Mouse (Mus musculus) embryonic facial prominence, embryonic 12.5 days (tissue): ENCODE results near the gene Ckap4. TPM values are rescaled to one million over a fixed set of nuclear protein-coding genes. Genes with fewer than 3 reads are reported as not detected.
"Not testable (repeated sequence)": the region's sequence is repeated elsewhere in the genome, so short reads cannot be mapped to it uniquely, and the experiment has no call there.

ENCODE experiments used
- ATAC-seq: fragments of 200-750 bp; cut with Nextera tagmentation; 2 replicates; pipeline ENCODE4 v1.8.0; 2017; ENCODE audit not compliant: insufficient number of reproducible peaks, insufficient read depth, low FRiP score, low TSS enrichment
- H3K27ac ChIP-seq: fragments of 300-500 bp; sonication (generic); 2 replicates; pipeline ENCODE4 v1.5.1; 2016; ENCODE audit warnings: mild to moderate bottlenecking
- H3K27me3 ChIP-seq: fragments of 300-500 bp; sonication (generic); 2 replicates; pipeline ENCODE4 v1.6.1; 2016; ENCODE audit warnings: mild to moderate bottlenecking, moderate library complexity
- H3K36me3 ChIP-seq: fragments of 300-500 bp; sonication (generic); 2 replicates; pipeline ENCODE4 v1.6.1; 2016; ENCODE audit warnings: mild to moderate bottlenecking
- H3K4me1 ChIP-seq: fragments of 300-500 bp; sonication (generic); 2 replicates; pipeline ENCODE4 v1.6.1; 2016
- H3K4me2 ChIP-seq: fragments of 300-500 bp; sonication (generic); replicated peaks from 2 replicates; pipeline ENCODE4 v1.6.1; 2016; ENCODE audit warnings: mild to moderate bottlenecking, moderate library complexity
- H3K4me3 ChIP-seq: fragments of 300-500 bp; sonication (generic); 2 replicates; pipeline ENCODE4 v1.5.1; 2016; ENCODE audit warnings: mild to moderate bottlenecking
- H3K9ac ChIP-seq: fragments of 300-500 bp; sonication (generic); 2 replicates; pipeline ENCODE4 v1.6.1; 2016; ENCODE audit warnings: mild to moderate bottlenecking, moderate library complexity
- H3K9me3 ChIP-seq: fragments of 300-500 bp; sonication (generic); 2 replicates; pipeline ENCODE4 v1.6.1; 2016; ENCODE audit warnings: mild to moderate bottlenecking, moderate library complexity
- WGBS: fragments of 180-500 bp; shearing (Covaris S2); methylation state at CpG from one replicate; pipeline ENCODE4 v1.1.7; 2016; 5-methylcytosine and 5-hydroxymethylcytosine counted together
- polyA plus RNA-seq: library from polyadenylated mRNA; unstranded; fragments of >200 nt; fragmentation: Nextera tagmentation; extraction: Ambion mirVana; gene quantifications from 2 replicates; pipeline ENCODE4 v1.2.1, GENCODE M21; 2016

The Ckap4 gene
- polyA plus RNA-seq, 1 experiment from 2014 or later: 117 TPM

DNA sequence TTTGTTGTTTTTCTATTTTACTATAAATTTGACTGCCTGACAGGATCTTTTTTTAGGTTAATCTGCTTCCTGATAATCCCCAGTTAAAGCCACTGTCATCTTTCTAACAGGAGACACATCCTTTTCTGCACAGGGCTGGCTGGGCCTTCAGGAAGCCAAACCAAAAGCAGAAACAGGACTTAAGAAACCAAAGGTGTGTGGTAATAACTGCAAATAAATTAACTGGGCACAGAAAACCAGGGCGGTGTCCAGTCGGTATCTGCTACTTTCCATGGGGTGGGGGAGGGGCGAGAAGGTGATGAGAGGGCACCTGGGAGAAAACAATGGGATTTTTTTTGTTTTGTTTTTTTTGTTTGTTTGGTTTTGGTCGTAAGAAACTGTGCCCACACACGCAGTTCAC, 6.8 kb downstream of the Ckap4 start:
- H3K9me3 ChIP-seq: no peaks in the 10 kb centered on the region
- H3K4me3 ChIP-seq: no peak overlapping the region
- WGBS: 88% methylated on average over 5 of the region's 5 CpGs
- H3K9ac ChIP-seq: no peak overlapping the region
- H3K27ac ChIP-seq: no peak overlapping the region
- H3K4me2 ChIP-seq: no peak overlapping the region
- no peaks in the 10 kb centered on the region for H3K27me3 ChIP-seq
- H3K4me1 ChIP-seq: peaks cover 28% of the 10 kb centered on the region
- peaks cover 51% of the 10 kb centered on the region for H3K36me3 ChIP-seq
- ATAC-seq: no peak

- no peak overlapping the region for H3K9ac ChIP-seq
- H3K4me3 ChIP-seq: no peak overlapping the region
- H3K4me1 ChIP-seq: peaks cover 22% of the 10 kb centered on the region
- no peak overlapping the region for H3K4me2 ChIP-seq
- no peak for ATAC-seq
- H3K27me3 ChIP-seq: no peaks in the 10 kb centered on the region
- WGBS: 65% methylated on average over 10 of the region's 10 CpGs
- no peak overlapping the region for H3K27ac ChIP-seq
- no peaks in the 10 kb centered on the region for H3K9me3 ChIP-seq
- H3K36me3 ChIP-seq: peaks cover 51% of the 10 kb centered on the region
Measured at GRCm38 (mm10) chr10:84526488-84526887, 7.4 kb downstream of the Ckap4 start.

GRCm38 (mm10) chr10:84523682-84524081, 10.2 kb downstream of the Ckap4 start:
- no peak for ATAC-seq
- Histone ChIP-seq H3K9me3 (no peaks in the 10 kb centered on the region), H3K36me3 (peaks cover 36% of the 10 kb centered on the region)

DNA sequence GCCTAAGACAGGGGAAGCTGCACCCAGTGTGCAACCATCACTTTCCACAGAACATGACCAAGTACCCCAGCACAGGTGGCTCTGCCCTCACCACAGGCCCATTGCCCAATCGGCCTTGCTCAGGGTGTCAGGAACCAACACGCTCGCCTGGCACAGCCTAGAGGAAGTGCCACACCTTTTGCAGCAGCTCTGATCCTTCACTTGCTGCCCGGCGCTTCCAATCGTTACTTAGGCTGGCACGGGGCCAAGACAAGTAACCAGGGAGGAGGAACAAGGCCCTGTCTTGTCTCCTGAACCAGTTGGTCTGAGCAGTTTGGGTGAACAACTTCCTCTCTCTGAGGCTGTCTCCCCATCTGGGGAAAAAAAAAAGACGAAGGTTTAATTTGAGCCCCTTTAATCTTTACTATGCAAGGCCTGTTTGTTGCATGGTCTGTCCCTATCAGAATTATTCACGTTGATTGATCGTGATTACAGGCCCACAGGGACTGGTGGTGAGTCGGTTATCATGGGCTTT, 17.4 kb downstream of the Ckap4 start:
- H3K9me3 ChIP-seq: no peaks in the 10 kb centered on the region
- no peak for ATAC-seq
- 69% methylated on average over 11 of the region's 11 CpGs for WGBS

More at GRCm38 (mm10) chr10:84523682-84524081, 10.2 kb downstream of the Ckap4 start:
- Histone ChIP-seq H3K4me3 (no peak overlapping the region), H3K4me2 (no peak overlapping the region), H3K9ac (no peak overlapping the region), H3K27ac (no peak overlapping the region), H3K4me1 (no peaks in the 10 kb centered on the region), H3K27me3 (no peaks in the 10 kb centered on the region)
- 59% methylated on average over 10 of the region's 10 CpGs for WGBS

DNA sequence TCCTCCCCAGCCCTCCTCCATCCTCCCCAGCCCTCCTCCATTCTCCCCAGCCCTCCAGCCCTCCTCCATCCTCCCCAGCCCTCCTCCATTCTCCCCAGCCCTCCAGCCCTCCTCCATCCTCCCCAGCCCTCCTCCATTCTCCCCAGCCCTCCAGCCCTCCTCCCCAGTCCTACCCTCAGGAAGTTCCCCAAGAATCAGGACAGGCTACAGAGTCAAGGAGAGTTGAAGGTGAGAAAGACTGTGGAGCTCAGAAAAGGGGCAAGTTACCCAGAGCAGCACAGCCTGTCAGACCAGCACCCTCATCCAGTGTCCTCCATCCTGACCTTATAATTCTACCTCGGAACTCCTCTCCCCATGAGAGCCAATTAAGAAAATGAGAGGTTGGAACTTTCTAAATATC, 17.9 kb downstream of the Ckap4 start:
- WGBS: 62% methylated on average over 1 of the region's 1 CpGs

More for the DNA sequence above, 17.4 kb downstream of the Ckap4 start:
- Histone ChIP-seq H3K4me3 (no peak overlapping the region), H3K4me1 (0 out of 2 replicates have a peak, but pooled peaks cover 4% of the 10 kb centered on the region), H3K36me3 (no peaks in the 10 kb centered on the region), H3K27ac (no peak overlapping the region), H3K9ac (no peak overlapping the region), H3K4me2 (no peak overlapping the region), H3K27me3 (no peaks in the 10 kb centered on the region)

DNA sequence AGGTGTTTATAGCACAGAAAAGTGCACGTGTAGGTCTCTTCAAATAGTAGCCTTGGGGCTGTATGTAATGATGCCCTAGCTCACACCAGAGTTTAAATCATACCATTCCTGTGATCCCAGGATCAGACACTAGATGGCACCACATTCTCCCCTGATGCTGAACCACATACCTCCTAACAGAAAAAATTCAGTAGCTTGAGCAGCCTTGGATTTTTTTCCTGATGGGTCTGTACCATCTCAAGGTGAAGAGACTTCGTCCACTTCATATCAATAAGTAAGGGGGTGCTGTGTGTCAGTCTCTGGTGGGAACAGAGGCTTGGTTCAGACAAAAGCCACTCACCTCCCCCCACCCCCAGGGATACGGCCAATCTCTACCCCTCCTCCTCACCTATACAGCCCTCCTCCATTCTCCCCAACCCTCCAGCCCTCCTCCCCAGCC, 18.3 kb downstream of the Ckap4 start:
- no peak overlapping the region for H3K4me2 ChIP-seq
- no peaks in the 10 kb centered on the region for H3K27me3 ChIP-seq
- no peak overlapping the region for H3K4me3 ChIP-seq
- H3K9me3 ChIP-seq: no peaks in the 10 kb centered on the region
- H3K4me1 ChIP-seq: 0 out of 2 replicates have a peak, but pooled peaks cover 4% of the 10 kb centered on the region
- H3K9ac ChIP-seq: no peak overlapping the region
- 35% methylated on average over 3 of the region's 3 CpGs for WGBS
- H3K36me3 ChIP-seq: no peaks in the 10 kb centered on the region
- peak; percentile 54; the same call in 1 of the 2 replicates for ATAC-seq
- H3K27ac ChIP-seq: no peak overlapping the region

More for the DNA sequence above, 17.9 kb downstream of the Ckap4 start:
- ATAC-seq, H3K4me3 ChIP-seq, H3K4me1 ChIP-seq, H3K4me2 ChIP-seq, H3K9me3 ChIP-seq, H3K27me3 ChIP-seq, H3K36me3 ChIP-seq, H3K9ac ChIP-seq, H3K27ac ChIP-seq: not testable (repeated sequence)

GRCm38 (mm10) chr10:84514038-84514578, 19.8 kb downstream of the Ckap4 start:
- no peaks in the 10 kb centered on the region for H3K36me3 ChIP-seq
- no peaks in the 10 kb centered on the region for H3K27me3 ChIP-seq
- no peak overlapping the region for H3K27ac ChIP-seq
- no peak overlapping the region for H3K4me3 ChIP-seq
- no peak overlapping the region for H3K4me2 ChIP-seq
- WGBS: 45% methylated on average over 5 of the region's 5 CpGs
- H3K9me3 ChIP-seq: no peaks in the 10 kb centered on the region
- no peak overlapping the region for H3K9ac ChIP-seq
- no peak for ATAC-seq
- 0 out of 2 replicates have a peak, but pooled peaks cover 4% of the 10 kb centered on the region for H3K4me1 ChIP-seq

DNA sequence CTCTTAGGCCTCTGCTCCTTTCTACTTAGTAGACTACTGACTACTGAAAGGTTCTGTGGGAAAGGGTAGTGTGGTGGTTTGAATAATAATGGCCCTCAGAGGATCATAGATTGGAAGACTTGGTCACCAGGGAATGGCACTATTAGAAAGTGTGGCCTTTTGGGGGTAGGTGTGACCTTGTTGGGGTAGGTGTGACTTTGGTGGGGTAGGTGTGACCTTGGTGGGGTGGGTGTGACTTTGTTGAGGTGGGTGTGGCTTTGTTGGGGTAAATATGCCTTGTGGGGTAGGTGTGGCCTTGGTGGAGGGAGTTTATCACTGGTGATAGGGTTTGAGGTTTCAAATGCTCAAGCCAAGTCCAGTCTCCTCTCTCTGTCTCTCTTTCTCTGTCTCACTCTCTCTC, 21.1 kb downstream of the Ckap4 start:
- 0 out of 2 replicates have a peak, but pooled peaks cover 4% of the 10 kb centered on the region for H3K4me1 ChIP-seq
- no peak overlapping the region for H3K4me2 ChIP-seq
- no peak overlapping the region for H3K27ac ChIP-seq
- no peaks in the 10 kb centered on the region for H3K27me3 ChIP-seq
- no peak for ATAC-seq
- H3K9ac ChIP-seq: no peak overlapping the region
- H3K36me3 ChIP-seq: no peaks in the 10 kb centered on the region
- no peaks in the 10 kb centered on the region for H3K9me3 ChIP-seq
- no peak overlapping the region for H3K4me3 ChIP-seq

DNA sequence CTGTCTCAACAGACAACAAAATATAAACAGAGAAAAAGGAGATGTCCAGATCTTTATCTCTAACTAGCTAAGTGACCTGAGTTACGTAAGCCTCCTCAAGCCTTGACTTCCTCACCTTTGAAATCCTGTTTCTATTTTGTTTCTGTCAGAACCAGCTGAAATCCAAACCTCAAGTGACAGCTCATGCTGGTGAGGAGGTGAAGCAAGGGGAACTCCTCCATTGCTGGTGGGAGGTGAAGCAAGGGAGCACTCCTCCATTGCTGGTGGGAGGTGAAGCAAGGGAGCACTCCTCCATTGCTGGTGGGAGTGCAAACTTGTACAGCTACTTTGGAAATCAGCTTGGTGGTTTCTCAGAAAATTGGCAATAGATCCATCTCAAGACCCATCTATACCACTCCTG, 25.3 kb downstream of the Ckap4 start:
- H3K4me1 ChIP-seq: no peaks in the 10 kb centered on the region
- H3K9me3 ChIP-seq: no peaks in the 10 kb centered on the region
- H3K27ac ChIP-seq: no peak overlapping the region
- H3K27me3 ChIP-seq: no peaks in the 10 kb centered on the region
- no peak overlapping the region for H3K4me3 ChIP-seq
- H3K9ac ChIP-seq: no peak overlapping the region
- no peaks in the 10 kb centered on the region for H3K36me3 ChIP-seq
- WGBS: 76% methylated on average over 1 of the region's 1 CpGs
- no peak for ATAC-seq
- no peak overlapping the region for H3K4me2 ChIP-seq

DNA sequence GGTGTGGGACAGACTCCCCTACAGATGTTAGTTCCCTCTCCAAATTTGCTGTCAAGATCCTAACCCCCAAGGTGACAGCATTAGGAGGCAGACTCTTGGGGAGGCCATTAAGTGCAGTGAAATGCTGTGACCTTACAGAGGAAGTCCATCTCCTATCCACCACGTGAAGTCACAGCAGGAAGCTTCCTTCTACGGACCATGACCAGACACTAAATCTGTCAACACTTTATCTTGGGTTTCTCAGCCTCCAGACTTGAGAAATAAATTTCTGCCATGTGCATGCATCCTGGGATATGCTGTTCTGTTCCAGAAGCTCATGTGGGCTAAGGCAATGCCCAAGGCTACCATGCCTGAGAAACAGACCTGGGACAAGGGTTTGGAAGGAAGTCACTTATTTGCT, 35.0 kb downstream of the Ckap4 start:
- Histone ChIP-seq H3K4me3 (no peak overlapping the region), H3K27me3 (no peaks in the 10 kb centered on the region), H3K36me3 (no peaks in the 10 kb centered on the region), H3K27ac (no peak overlapping the region), H3K9me3 (no peaks in the 10 kb centered on the region), H3K9ac (no peak overlapping the region), H3K4me2 (no peak overlapping the region), H3K4me1 (no peaks in the 10 kb centered on the region)
- no peak for ATAC-seq
- 48% methylated on average over 2 of the region's 2 CpGs for WGBS

DNA sequence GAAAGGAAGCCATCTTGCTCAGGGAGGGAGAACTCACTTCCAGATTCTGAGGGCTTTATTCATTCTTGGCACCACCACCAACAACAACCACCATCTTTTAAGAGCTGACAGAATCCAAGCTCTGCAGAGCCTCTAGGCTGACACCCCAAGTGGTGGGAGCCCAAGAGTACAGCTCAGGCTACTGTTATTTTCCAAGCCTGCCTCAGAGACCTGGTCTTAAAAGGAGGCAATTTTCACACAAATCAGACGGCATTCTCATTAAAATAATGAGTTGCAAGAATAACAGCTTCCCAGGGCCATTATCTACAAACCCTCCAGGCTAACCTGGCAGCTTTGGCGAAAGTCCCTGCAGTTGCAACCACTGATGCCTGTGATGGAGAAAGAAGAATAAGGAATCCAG, 37.1 kb downstream of the Ckap4 start:
- no peak overlapping the region for H3K4me2 ChIP-seq
- no peak overlapping the region for H3K27ac ChIP-seq
- ATAC-seq: no peak
- H3K9ac ChIP-seq: no peak overlapping the region
- H3K27me3 ChIP-seq: no peaks in the 10 kb centered on the region
- no peak overlapping the region for H3K4me3 ChIP-seq
- no peaks in the 10 kb centered on the region for H3K4me1 ChIP-seq
- H3K36me3 ChIP-seq: no peaks in the 10 kb centered on the region
- no peaks in the 10 kb centered on the region for H3K9me3 ChIP-seq
- 62% methylated on average over 2 of the region's 2 CpGs for WGBS

DNA sequence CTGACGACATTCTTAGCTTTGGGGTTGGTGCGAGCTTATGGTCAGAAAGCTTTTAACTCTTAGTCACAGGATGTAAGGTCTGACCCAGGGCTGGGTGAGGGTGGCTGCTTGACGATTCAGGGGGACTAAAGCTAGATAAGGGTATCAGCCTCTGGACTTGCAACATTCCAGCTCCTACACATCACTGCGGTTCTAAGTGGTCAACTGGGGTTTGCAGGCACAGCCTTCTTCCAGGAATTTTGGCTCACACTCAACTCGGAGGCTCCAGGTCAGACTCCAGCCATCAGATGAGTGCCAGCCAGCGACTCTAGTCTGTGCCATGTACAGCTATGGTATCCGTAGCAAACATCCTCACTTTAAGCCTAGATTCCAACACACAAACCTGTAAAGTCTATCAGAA, 39.4 kb downstream of the Ckap4 start:
- Histone ChIP-seq H3K36me3 (no peaks in the 10 kb centered on the region), H3K27me3 (no peaks in the 10 kb centered on the region), H3K9ac (no peak overlapping the region), H3K9me3 (no peaks in the 10 kb centered on the region), H3K4me3 (no peak overlapping the region), H3K27ac (no peak overlapping the region), H3K4me1 (no peaks in the 10 kb centered on the region), H3K4me2 (no peak overlapping the region)
- no peak for ATAC-seq
- 82% methylated on average over 7 of the region's 7 CpGs for WGBS
